Mouse (Mus musculus) inflammation-experienced regulatory T-cells, adult 6 months (primary cell): ENCODE measurements at regions not wholly inside any gene's neighbourhood (a gene's known extent, or its start where the extent isn't known, plus 50 kb on each side); places are given as distances from the start of the nearest gene placed in this dataset.
"Not testable (repeated sequence)": the region's sequence is repeated elsewhere in the genome, so short reads cannot be mapped to it uniquely, and the experiment has no call there.

Source experiments
- ATAC-seq: one replicate; pipeline ENCODE4 v1.8.0; 2017

GRCm38 (mm10) chr17:27318969-27319695, 114.9 kb upstream of the Lemd2 start:
- no peak for ATAC-seq

GRCm38 (mm10) chr17:27317576-27318277, 113.5 kb upstream of the Lemd2 start:
- ATAC-seq = no peak

DNA sequence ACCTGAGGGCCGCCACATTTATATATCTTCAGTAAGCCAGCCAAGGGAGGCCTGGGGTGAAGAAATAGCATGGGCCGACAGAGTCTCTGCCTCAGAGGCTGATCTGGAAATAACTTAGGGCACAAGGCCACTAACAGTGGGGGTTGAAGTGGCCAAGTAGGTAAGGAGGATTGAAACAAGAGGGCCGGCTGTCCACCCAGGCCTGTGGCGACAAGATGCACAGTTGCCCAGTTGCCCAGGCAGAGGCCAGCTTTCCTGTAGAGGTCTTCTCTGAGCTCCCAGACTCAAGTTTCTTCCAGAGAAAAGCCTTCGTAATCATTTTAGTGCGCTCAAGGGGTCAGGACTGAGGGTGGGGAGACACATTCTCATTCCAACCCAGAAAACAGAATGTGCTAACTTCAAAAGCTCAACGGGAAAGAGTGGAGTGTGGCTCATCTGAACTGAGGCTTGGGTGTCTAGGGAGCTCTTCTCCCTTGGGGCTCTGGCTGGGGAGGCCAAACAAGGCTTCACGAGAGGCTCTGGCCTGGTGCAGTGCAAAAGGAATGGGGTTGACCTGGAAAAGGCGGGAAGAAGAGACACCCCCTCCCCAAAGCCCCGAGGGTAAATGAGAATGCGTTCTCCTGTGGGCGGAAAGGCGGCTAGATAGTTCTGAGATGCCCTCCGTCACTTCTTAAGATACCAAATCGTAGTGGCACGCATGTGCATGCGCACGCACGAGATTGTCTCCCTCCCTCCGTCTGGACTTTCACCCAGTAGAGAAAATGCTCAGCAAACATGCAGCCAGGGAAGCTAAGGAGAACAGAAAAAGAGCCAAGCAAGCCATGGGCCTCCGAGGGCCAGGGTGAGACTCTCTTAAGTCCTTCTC, 112.7 kb upstream of the Lemd2 start:
- ATAC-seq = no peak

GRCm38 (mm10) chr17:27315947-27316628, 111.8 kb upstream of the Lemd2 start:
- no peak for ATAC-seq

DNA sequence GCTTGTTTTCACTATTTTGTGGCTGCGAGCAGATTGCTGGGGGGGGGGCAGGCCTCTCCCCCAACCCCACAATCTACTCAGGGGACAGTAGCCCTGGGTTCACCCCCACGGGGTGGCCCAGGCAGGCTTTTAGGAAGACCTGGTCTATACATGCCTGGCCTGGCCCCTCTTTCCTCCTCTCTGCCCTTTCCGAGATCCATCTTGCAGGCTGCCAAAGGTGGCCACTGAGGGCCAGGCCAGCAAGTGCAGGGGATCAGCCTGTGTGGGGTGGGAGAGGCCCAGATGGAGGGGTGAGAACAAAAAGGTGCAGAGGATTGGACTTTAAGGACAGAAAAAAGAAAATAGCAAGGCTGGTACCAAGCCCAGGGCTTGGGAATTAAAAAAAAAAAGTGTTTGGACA, 111.2 kb upstream of the Lemd2 start:
- ATAC-seq = no peak

- ATAC-seq = no peak
Measured at GRCm38 (mm10) chr17:27314821-27315392, 110.6 kb upstream of the Lemd2 start.

GRCm38 (mm10) chr17:27308933-27309332, 104.7 kb upstream of the Lemd2 start:
- ATAC-seq = no peak

GRCm38 (mm10) chr17:27304842-27305241, 100.6 kb upstream of the Lemd2 start:
- no peak for ATAC-seq

- ATAC-seq = no peak
Measured at GRCm38 (mm10) chr17:27303633-27304479, 99.6 kb upstream of the Lemd2 start.

DNA sequence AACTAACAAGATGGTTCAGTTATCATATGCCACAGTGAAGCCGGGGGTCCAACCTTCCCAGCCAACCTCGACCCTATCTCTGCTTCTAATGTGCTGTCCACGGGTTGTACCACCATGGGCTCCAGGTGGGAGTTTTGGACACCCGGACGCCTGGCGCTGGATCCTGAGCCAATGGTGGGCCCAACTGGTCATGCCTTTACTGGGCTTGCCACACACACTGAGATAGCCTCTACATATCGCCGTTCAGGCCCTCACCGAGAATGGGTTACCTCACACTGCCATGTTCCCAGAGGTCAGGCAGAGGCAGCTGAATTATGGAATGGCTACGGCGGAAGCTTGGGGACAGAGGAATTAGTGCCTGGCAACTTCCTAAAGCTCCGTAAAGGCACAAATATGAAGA, 98.8 kb upstream of the Lemd2 start:
- no peak for ATAC-seq

GRCm38 (mm10) chr17:27301376-27301775, 97.1 kb upstream of the Lemd2 start:
- ATAC-seq = no peak

GRCm38 (mm10) chr17:27299297-27299696, 95.0 kb upstream of the Lemd2 start:
- no peak for ATAC-seq

GRCm38 (mm10) chr17:27298351-27298750, 94.1 kb upstream of the Lemd2 start:
- ATAC-seq = no peak

DNA sequence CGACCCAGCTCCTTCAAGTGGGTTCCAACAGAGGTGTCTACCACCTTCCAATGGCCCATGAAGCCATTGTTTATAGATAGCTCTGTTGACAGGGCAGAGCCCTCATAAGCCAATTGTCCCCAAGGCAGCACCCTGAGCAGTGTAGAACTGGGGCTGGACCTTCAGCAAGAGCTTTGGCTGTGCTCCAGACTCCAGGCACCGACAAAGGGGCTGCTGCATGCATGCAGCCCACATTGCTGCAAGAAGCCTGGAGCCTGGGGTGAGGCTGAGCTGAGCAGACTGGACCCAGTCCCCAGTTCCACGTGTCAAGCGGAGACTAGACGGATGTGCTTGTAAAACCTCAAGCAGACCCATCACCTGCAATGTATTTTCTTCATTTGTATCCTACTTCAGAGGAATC, 91.9 kb upstream of the Lemd2 start:
- no peak for ATAC-seq

DNA sequence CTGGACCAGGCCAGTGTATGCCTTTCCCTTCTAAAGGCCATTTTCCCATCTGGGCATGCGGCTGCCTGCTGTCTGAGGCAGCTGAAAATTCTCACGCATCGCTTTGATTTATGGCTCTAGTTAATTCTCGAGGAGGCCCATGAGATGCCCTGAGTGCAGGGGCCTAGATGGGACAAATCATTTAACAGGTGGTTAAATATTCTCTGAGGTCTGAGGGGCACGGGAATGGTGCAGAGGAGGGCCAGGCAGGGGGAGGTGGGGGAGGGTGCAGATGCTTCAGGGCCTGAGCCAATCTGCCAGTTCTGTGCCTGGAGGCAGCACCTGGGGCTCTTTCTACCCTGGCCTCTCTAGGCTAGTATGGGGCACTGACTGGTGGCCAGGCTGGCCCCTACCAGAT, 89.9 kb upstream of the Lemd2 start:
- ATAC-seq = no peak

DNA sequence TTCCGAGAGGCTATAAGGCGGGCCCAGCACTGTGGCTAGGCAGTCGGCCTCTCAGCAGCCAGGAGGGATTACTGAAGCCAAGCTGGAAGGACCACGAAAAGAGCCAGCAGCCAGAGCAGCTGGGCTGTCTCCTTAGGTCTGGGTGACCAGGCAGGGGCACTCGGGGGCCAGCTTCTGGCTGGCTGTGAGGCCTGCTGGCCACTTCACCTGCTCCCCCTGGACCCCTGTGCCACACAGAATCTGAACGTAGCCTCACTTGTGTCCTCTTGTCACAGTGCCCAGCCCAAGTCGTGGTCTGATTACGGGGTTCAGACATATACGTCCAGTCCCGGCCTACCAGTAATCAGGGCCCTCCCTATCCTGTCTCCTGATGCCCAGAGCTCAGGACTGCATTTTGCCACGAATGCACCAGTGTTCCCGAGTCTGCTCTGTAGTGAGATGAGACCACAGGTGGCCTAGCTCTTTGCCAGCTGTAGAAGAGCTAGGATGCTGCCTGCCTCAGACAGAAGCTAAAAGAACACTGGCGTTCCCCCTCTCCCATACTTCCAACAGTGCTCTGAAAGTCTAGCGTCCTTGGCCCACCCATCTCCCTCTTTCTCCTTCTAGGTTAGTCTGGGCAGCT, 89.4 kb upstream of the Lemd2 start:
- no peak for ATAC-seq

- no peak for ATAC-seq
Measured at GRCm38 (mm10) chr17:27291673-27292072, 87.4 kb upstream of the Lemd2 start.

- ATAC-seq = no peak
Measured at GRCm38 (mm10) chr17:27291176-27291575, 86.9 kb upstream of the Lemd2 start.

DNA sequence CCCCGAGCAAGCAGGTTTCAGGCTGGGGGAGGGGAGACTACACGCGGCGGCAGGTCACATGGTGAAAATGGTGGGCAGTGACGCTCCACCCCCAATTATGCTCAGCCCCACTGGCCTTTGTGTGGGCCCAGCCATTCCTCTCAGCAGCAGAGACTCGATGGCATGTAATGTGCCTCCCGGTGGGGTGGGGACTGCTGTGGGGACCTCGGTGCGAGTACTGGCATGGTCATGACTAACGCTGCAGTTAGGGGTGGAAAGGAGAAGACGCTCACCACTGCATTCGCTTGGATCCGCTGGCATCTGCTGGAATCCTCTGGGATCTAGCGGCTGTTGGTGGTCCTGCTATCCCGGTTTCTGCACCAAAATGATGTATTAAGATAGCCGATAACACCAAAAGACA, 86.0 kb upstream of the Lemd2 start:
- ATAC-seq = no peak

DNA sequence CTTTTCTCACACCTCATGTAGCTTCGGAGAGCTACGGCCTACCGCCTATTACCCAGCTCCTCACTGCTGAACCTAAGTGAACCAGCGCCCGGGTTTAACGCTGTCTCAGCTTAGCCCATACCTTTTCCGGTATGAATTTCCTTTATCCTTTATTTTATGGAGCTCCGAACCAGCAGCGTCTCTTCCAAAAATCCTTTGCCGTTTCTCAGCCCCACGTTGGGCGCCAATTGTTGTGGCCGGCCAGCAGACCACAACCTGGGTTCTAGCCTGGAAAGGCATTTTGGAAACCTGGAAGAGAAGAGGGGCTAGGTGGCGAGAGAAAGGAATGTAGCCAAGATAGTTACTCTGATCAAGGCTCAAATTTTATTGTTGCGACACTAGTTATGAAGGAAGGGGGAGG, 85.5 kb upstream of the Lemd2 start:
- ATAC-seq = not testable (repeated sequence)

GRCm38 (mm10) chr17:27287986-27288385, 83.7 kb upstream of the Lemd2 start:
- not testable (repeated sequence) for ATAC-seq
